Mouse (Mus musculus): ENCODE results near the gene Spryd3. TPM values are rescaled to one million over a fixed set of nuclear protein-coding genes. Genes with fewer than 3 reads are reported as not detected.

Spryd3 gene
- polyA plus RNA-seq, 1 experiment: 26.0 TPM

DNA sequence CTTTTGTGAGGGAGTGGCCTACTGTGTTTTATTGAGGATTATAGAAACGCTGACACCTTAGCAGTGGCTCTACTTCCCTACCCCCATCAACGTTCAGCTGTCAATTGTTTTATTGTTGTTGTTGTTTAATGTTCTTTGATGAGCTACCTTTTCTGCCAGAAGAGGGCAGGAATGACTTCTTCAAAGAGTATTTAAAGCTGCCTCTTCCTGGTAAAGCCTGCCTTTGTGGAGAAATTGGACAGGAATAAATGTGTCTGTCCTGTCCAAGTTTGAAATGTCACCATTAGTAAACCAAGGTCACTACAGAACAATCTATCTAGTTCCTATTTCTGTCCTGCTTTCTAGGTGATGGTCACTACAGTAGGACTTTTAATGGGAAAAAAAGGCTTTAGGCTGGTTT, 41.9 kb downstream of the Spryd3 start:
- H3K4me3 ChIP-seq (ENCODE audit: extremely low read depth, insufficient read depth, insufficient read length): no peak overlapping the region
- H3K27me3 ChIP-seq (ENCODE audit: control insufficient read depth, insufficient read depth, low read length): no peaks in the 10 kb centered on the region
- H3K36me3 ChIP-seq (ENCODE audit: control insufficient read depth, insufficient read depth, low read length): peaks cover 52% of the 10 kb centered on the region
- no peaks in the 10 kb centered on the region for H3K4me1 ChIP-seq (ENCODE audit: control insufficient read depth, insufficient read depth, insufficient read length)
- H3K27ac ChIP-seq (ENCODE audit: insufficient read depth, low read length): no peak overlapping the region
- TF ChIP-seq POLR2A (IDR thresholded peaks at IDR 0.05; ENCODE audit: low read depth, low read length) (no peak), CTCF (IDR thresholded peaks at IDR 0.05; ENCODE audit: extremely low read depth, insufficient read depth, insufficient read length, insufficient replicate concordance) (no peak)
- WGBS: 73% methylated on average over 2 of the region's 2 CpGs
- no peak for DNase-seq (ENCODE audit: low read depth in 1 of 2, low spot score in 2 of 2)

DNA sequence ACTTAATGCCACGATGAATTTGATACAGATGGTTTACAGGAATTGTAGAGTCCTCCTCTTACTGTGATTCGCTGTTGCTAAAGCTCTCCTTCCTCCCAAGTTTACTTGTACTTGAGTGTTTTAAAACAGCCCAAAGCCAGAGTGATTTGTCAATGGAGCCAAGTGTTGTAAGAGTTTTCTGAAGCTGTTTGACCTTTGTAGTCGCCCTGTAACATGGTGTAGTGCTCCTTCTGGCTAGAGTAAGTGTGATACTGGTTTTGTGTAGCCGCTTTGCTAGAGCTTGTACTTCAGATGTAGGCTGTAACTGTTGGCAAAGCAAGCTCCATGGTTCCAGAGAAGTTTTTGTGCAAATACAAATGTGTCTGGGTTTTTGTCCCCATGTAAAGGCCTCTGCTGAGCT, 43.8 kb downstream of the Spryd3 start:
- H3K4me1 ChIP-seq (ENCODE audit: control insufficient read depth, insufficient read depth, insufficient read length): no peaks in the 10 kb centered on the region
- 94% methylated on average over 4 of the region's 4 CpGs for WGBS
- no peak for DNase-seq (ENCODE audit: low read depth in 1 of 2, low spot score in 2 of 2)
- no peak for TF ChIP-seq POLR2A (IDR thresholded peaks at IDR 0.05; ENCODE audit: low read depth, low read length)
- TF ChIP-seq CTCF (IDR thresholded peaks at IDR 0.05; ENCODE audit: extremely low read depth, insufficient read depth, insufficient read length, insufficient replicate concordance): no peak
- no peaks in the 10 kb centered on the region for H3K27me3 ChIP-seq (ENCODE audit: control insufficient read depth, insufficient read depth, low read length)
- H3K36me3 ChIP-seq (ENCODE audit: control insufficient read depth, insufficient read depth, low read length): peaks cover 67% of the 10 kb centered on the region
- no peak overlapping the region for H3K27ac ChIP-seq (ENCODE audit: insufficient read depth, low read length)
- no peak overlapping the region for H3K4me3 ChIP-seq (ENCODE audit: extremely low read depth, insufficient read depth, insufficient read length)

DNA sequence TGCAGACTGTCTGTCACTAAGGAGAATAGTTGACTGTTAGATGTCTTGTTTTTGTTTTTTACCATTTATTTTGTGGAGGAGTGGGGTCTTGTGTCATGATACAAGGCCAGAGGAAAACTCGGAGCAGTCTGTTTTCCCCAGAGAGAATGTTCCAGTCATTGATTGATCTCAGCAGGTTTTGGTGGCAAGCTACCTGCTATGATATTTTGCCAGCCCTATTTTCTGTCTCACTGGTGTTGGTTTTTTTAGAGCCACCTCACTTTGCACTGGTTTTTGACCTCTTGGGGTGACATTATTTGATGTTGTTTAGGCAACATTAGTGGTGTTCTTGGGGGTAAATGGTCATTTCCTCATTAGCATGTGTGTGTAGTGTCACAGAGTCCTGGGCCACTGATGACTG, 44.3 kb downstream of the Spryd3 start:
- H3K27ac ChIP-seq (ENCODE audit: insufficient read depth, low read length): no peak overlapping the region
- H3K4me3 ChIP-seq (ENCODE audit: extremely low read depth, insufficient read depth, insufficient read length): no peak overlapping the region
- TF ChIP-seq CTCF (IDR thresholded peaks at IDR 0.05; ENCODE audit: extremely low read depth, insufficient read depth, insufficient read length, insufficient replicate concordance) (no peak), POLR2A (IDR thresholded peaks at IDR 0.05; ENCODE audit: low read depth, low read length) (no peak)
- 95% methylated on average over 1 of the region's 1 CpGs for WGBS
- no peak for DNase-seq (ENCODE audit: low read depth in 1 of 2, low spot score in 2 of 2)
- peaks cover 70% of the 10 kb centered on the region for H3K36me3 ChIP-seq (ENCODE audit: control insufficient read depth, insufficient read depth, low read length)
- no peaks in the 10 kb centered on the region for H3K27me3 ChIP-seq (ENCODE audit: control insufficient read depth, insufficient read depth, low read length)
- no peaks in the 10 kb centered on the region for H3K4me1 ChIP-seq (ENCODE audit: control insufficient read depth, insufficient read depth, insufficient read length)

DNA sequence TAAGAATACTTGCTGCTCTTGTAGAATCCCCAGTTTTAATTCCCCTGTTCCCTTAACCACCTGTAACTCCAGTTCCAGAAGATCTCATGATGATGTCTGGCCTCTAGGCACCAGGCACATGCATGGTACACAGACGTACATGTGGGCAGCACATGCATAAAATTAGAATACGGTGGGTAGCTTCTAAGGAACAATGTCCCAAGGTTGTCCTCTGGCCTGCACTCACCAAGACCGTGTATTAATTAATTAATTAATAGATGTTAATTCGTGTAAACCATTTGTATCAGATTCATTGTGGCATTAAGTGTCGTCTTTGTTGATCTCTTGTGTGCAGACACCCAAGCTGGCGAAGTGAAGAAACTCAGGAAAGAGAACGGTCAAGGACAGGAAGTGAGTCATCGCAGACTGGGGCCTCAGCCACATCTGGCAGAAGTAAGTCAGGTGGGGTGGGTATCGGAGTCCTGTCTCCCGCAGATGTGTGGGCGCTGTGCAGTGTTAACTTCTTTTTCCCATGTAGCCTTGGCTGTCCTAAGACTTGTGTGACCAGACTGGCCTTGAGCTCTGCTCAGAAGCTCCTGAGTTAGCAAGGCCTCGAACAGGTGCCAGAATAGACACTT, 44.9 kb downstream of the Spryd3 start:
- Histone ChIP-seq H3K4me1 (ENCODE audit: control insufficient read depth, insufficient read depth, insufficient read length) (no peaks in the 10 kb centered on the region), H3K27ac (ENCODE audit: insufficient read depth, low read length) (no peak overlapping the region), H3K4me3 (ENCODE audit: extremely low read depth, insufficient read depth, insufficient read length) (no peak overlapping the region), H3K36me3 (ENCODE audit: control insufficient read depth, insufficient read depth, low read length) (peaks cover 71% of the 10 kb centered on the region), H3K27me3 (ENCODE audit: control insufficient read depth, insufficient read depth, low read length) (no peaks in the 10 kb centered on the region)
- TF ChIP-seq POLR2A (IDR thresholded peaks at IDR 0.05; ENCODE audit: low read depth, low read length) (no peak), CTCF (IDR thresholded peaks at IDR 0.05; ENCODE audit: extremely low read depth, insufficient read depth, insufficient read length, insufficient replicate concordance) (no peak)
- WGBS: 37% methylated on average over 12 of the region's 12 CpGs
- no peak for DNase-seq (ENCODE audit: low read depth in 1 of 2, low spot score in 2 of 2)

DNA sequence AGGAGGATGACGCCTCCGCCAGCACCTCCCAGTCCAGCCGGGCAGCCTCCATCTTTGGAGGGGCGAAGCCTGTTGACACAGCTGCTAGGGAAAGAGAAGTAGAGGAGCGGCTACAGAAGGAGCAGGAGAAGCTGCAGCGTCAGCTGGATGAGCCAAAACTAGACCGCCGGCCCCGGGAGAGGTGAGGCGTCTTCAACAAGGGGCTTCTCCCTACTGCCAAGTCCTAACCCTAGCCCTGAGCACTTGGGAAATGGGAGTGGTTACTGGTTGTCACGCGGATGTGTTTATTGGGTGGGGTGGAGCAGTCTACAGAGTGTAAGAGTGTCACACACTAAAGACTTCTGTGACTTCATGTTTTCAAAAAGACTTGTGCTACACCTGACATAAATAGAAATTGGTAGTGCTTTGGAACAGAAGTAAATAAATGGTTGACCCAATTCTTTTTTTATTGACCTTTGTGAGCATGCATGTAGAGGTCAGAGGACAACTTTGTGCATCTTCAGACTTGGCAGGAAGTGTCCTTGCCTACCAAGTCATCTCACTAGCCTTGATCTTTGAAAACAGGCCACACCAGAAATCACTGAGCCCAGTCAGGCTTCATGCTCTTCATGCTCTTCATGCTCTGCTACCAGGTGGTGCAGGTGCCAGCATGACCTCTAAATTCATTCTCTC, 46.0 kb downstream of the Spryd3 start:
- no peak for DNase-seq (ENCODE audit: low read depth in 1 of 2, low spot score in 2 of 2)
- no peak overlapping the region for H3K27ac ChIP-seq (ENCODE audit: insufficient read depth, low read length)
- peaks cover 71% of the 10 kb centered on the region for H3K36me3 ChIP-seq (ENCODE audit: control insufficient read depth, insufficient read depth, low read length)
- 87% methylated on average over 12 of the region's 12 CpGs for WGBS
- TF ChIP-seq CTCF (IDR thresholded peaks at IDR 0.05; ENCODE audit: extremely low read depth, insufficient read depth, insufficient read length, insufficient replicate concordance) (no peak), POLR2A (IDR thresholded peaks at IDR 0.05; ENCODE audit: low read depth, low read length) (no peak)
- H3K4me1 ChIP-seq (ENCODE audit: control insufficient read depth, insufficient read depth, insufficient read length): no peaks in the 10 kb centered on the region
- no peak overlapping the region for H3K4me3 ChIP-seq (ENCODE audit: extremely low read depth, insufficient read depth, insufficient read length)
- H3K27me3 ChIP-seq (ENCODE audit: control insufficient read depth, insufficient read depth, low read length): no peaks in the 10 kb centered on the region

DNA sequence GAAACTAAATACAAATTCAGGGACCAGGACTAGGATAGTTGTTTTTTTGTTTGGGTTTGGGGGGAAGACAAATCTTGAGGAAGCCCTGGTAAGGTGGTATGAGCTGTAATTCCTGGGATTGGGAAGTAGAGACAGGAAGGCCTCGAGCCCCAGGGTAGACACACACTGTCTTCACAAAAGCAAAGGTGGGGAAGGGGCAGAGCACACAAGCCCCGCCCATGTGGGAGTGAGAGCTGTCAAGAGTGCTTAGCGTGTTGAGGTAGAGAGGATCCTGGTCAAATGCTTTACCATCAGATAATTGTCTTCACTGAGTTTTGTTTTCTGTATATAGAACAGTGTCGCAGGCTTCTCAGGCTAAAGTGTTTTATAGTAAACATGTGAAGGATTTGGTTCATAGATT, 53.0 kb downstream of the Spryd3 start:
- Histone ChIP-seq H3K4me1 (ENCODE audit: control insufficient read depth, insufficient read depth, insufficient read length) (no peaks in the 10 kb centered on the region), H3K27ac (ENCODE audit: insufficient read depth, low read length) (no peak overlapping the region), H3K4me3 (ENCODE audit: extremely low read depth, insufficient read depth, insufficient read length) (no peak overlapping the region), H3K27me3 (ENCODE audit: control insufficient read depth, insufficient read depth, low read length) (no peaks in the 10 kb centered on the region), H3K36me3 (ENCODE audit: control insufficient read depth, insufficient read depth, low read length) (peaks cover 35% of the 10 kb centered on the region)
- WGBS: 86% methylated on average over 4 of the region's 4 CpGs
- DNase-seq (ENCODE audit: low read depth in 1 of 2, low spot score in 2 of 2): no peak
- TF ChIP-seq POLR2A (IDR thresholded peaks at IDR 0.05; ENCODE audit: low read depth, low read length) (no peak), CTCF (IDR thresholded peaks at IDR 0.05; ENCODE audit: extremely low read depth, insufficient read depth, insufficient read length, insufficient replicate concordance) (no peak)

DNA sequence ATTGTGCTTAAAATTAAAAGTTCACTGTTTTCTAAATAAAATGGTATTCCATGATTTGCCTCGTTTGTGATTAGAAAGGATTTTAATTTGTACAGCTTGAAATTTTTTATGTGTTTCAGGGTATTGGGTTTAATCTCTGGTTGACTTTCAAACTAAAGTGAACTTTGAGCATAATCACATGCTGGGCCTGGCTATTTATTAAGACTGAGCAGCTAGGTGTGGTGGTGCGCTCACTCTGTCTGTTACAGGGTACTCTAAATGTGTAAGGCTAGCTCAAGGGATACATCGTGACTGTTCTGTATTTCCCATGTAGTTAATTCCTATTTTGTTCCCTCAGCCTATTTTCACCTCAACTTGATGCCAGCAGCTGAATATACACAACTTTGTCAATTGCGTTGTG, 53.9 kb downstream of the Spryd3 start:
- no peak overlapping the region for H3K27ac ChIP-seq (ENCODE audit: insufficient read depth, low read length)
- 89% methylated on average over 4 of the region's 4 CpGs for WGBS
- H3K4me1 ChIP-seq (ENCODE audit: control insufficient read depth, insufficient read depth, insufficient read length): no peaks in the 10 kb centered on the region
- no peak for TF ChIP-seq CTCF (IDR thresholded peaks at IDR 0.05; ENCODE audit: extremely low read depth, insufficient read depth, insufficient read length, insufficient replicate concordance)
- TF ChIP-seq POLR2A (IDR thresholded peaks at IDR 0.05; ENCODE audit: low read depth, low read length): no peak
- H3K4me3 ChIP-seq (ENCODE audit: extremely low read depth, insufficient read depth, insufficient read length): no peak overlapping the region
- H3K27me3 ChIP-seq (ENCODE audit: control insufficient read depth, insufficient read depth, low read length): no peaks in the 10 kb centered on the region
- H3K36me3 ChIP-seq (ENCODE audit: control insufficient read depth, insufficient read depth, low read length): peaks cover 29% of the 10 kb centered on the region
- DNase-seq (ENCODE audit: low read depth in 1 of 2, low spot score in 2 of 2): no peak
